Mouse (Mus musculus) NIH3T3 (cell line): ENCODE measurements around the gene Rpl38.

ENCODE experiments used
- DNase-seq: peaks from one replicate; pipeline ENCODE4 v3.0.0-alpha.2; 2012; ENCODE audit warnings: low read depth

Gene Rpl38

GRCm38 (mm10) chr11:114706358-114706757, 38.0 kb downstream of the Rpl38 start:
- no peak for DNase-seq

GRCm38 (mm10) chr11:114711393-114711792, 43.1 kb downstream of the Rpl38 start:
- DNase-seq: no peak

GRCm38 (mm10) chr11:114711861-114712260, 43.5 kb downstream of the Rpl38 start:
- DNase-seq: no peak

GRCm38 (mm10) chr11:114714526-114714925, 46.2 kb downstream of the Rpl38 start:
- no peak for DNase-seq

- no peak for DNase-seq
These were observed 47.2 kb downstream of the Rpl38 start for GRCm38 (mm10) chr11:114715531-114715930.

- DNase-seq: no peak
These were observed 52.2 kb downstream of the Rpl38 start for GRCm38 (mm10) chr11:114720535-114720934.
